Mouse (Mus musculus) intestine, embryonic 16.5 days (tissue): ENCODE measurements around the gene Ndufaf2. TPM values are rescaled to one million over a fixed set of nuclear protein-coding genes. Genes with fewer than 3 reads are reported as not detected.

Experiments
- ATAC-seq: fragments of 200-750 bp; cut with Nextera tagmentation; 2 replicates; pipeline ENCODE4 v1.8.0; 2017; ENCODE audit warnings: moderate TSS enrichment, moderate library complexity
- H3K27ac ChIP-seq: fragments of 300-500 bp; sonication (generic); 2 replicates; pipeline ENCODE4 v1.5.1; 2014; ENCODE audit warnings: mild to moderate bottlenecking, low read length
- H3K27me3 ChIP-seq: fragments of 300-500 bp; sonication (generic); replicated peaks from 2 replicates; pipeline ENCODE4 v1.6.1; 2014; ENCODE audit warnings: low read length, control low read depth, mixed read lengths; ENCODE audit not compliant: control insufficient read depth, insufficient read depth
- H3K36me3 ChIP-seq: fragments of 300-500 bp; sonication (generic); 2 replicates; pipeline ENCODE4 v1.6.1; 2014; ENCODE audit warnings: low read length, control low read depth; ENCODE audit not compliant: control insufficient read depth, insufficient read depth
- H3K4me1 ChIP-seq: fragments of 300-500 bp; sonication (generic); 2 replicates; pipeline ENCODE4 v1.6.1; 2014; ENCODE audit warnings: low read length, control low read depth, mixed read lengths; ENCODE audit not compliant: control insufficient read depth, insufficient read depth
- H3K4me2 ChIP-seq: fragments of 300-500 bp; sonication (generic); 2 replicates; pipeline ENCODE4 v1.6.1; 2014; ENCODE audit warnings: low read depth, low read length, control low read depth
- H3K4me3 ChIP-seq: fragments of 300-500 bp; sonication (generic); 2 replicates; pipeline ENCODE4 v1.5.1; 2014; ENCODE audit warnings: mild to moderate bottlenecking, low read length
- H3K9ac ChIP-seq: fragments of 300-500 bp; sonication (generic); 2 replicates; pipeline ENCODE4 v1.6.1; 2014; ENCODE audit warnings: low read depth, low read length
- H3K9me3 ChIP-seq: fragments of 300-500 bp; sonication (generic); 2 replicates; pipeline ENCODE4 v1.6.1; 2016; ENCODE audit warnings: low read length, control low read depth; ENCODE audit not compliant: control insufficient read depth
- whole genome bisulfite sequencing: fragments of 180-500 bp; shearing (Covaris S2); extraction: QIAGEN DNeasy Blood & Tissue Kit; methylation state at CpG from one replicate; pipeline ENCODE4 v1.1.7; 2014; 5-methylcytosine and 5-hydroxymethylcytosine counted together
- polyA plus RNA-seq: library from polyadenylated mRNA; unstranded; fragments of >200 nt; fragmentation: Nextera tagmentation; extraction: Ambion mirVana; gene quantifications from 2 replicates; pipeline ENCODE4 v1.2.1, GENCODE M21; 2015

Ndufaf2 gene
- polyA plus RNA-seq, 1 experiment from 2014 or later: 55.7 TPM

DNA sequence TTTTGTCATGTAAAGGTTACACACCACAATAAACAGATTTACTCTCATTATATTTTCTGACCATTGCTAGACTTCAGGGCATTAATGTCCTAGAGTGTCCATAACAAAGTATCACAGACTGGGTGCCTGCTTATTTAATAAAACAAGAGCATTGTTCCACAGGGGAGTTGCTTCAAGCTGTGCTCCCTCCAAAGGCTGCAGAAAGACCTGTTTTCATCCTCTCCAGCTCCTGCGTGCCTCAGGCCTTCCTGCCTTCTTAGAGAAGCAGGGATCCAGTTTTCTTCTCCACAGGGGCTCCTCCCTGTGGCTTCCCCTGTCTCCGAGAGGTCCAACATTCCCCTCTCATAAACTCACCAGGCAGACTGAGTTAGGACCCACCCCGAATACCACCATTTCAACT is 202.2 kb downstream of the Ndufaf2 start:
- Histone ChIP-seq H3K4me2 (no peak overlapping the region), H3K4me3 (no peak overlapping the region), H3K9ac (no peak overlapping the region), H3K27ac (no peak overlapping the region), H3K4me1 (peaks cover 30% of the 10 kb centered on the region), H3K27me3 (no peaks in the 10 kb centered on the region), H3K9me3 (no peaks in the 10 kb centered on the region), H3K36me3 (no peaks in the 10 kb centered on the region)
- 34% methylated on average over 3 of the region's 3 CpGs for WGBS
- ATAC-seq: no peak

DNA sequence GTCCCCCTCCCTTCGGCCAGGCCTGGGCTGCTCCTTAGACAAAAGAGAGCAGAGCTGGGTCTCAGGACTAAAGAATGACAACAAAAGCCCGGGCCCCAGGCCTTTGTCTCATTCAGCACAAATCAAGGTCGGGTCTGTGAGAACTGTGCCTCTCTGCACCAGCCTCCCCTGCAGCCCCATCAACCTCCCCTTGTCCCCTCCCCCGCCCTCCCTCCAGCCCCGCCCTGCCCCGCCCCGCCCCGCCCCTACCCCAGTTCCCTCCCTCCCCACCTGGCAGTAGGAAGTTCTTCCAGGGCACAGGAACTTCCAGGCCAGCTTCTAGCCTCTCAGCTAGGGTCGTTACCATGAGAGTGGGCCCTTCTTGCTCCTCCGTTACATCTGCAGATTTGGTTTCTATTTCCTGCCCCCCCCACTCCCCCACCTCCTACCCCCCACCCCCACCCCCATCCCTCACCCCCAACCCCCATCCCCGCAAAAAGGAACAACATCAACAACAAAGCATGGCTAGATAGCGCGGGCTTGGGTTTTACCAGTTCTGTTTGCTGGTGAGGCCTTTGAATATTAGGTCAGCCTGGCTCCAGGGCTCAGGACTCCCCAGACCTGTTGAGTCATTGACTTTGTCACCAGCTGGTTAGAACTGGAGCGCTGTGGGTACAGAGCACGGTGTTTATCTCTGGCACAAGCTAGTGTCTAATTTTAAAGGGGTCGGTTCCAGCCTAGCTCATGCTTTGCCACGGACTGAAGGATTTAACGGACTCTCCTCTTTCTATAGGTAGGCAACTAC is 202.9 kb downstream of the Ndufaf2 start:
- H3K4me3 ChIP-seq: no peak overlapping the region
- peak overlapping the region; percentile 23; the same call in 1 of the 2 replicates for H3K27ac ChIP-seq
- H3K4me2 ChIP-seq: no peak overlapping the region
- H3K9me3 ChIP-seq: no peaks in the 10 kb centered on the region
- peaks cover 30% of the 10 kb centered on the region for H3K4me1 ChIP-seq
- H3K36me3 ChIP-seq: no peaks in the 10 kb centered on the region
- 23% methylated on average over 16 of the region's 18 CpGs for WGBS
- H3K27me3 ChIP-seq: no peaks in the 10 kb centered on the region
- peak; percentile 71 for ATAC-seq
- H3K9ac ChIP-seq: no peak overlapping the region

DNA sequence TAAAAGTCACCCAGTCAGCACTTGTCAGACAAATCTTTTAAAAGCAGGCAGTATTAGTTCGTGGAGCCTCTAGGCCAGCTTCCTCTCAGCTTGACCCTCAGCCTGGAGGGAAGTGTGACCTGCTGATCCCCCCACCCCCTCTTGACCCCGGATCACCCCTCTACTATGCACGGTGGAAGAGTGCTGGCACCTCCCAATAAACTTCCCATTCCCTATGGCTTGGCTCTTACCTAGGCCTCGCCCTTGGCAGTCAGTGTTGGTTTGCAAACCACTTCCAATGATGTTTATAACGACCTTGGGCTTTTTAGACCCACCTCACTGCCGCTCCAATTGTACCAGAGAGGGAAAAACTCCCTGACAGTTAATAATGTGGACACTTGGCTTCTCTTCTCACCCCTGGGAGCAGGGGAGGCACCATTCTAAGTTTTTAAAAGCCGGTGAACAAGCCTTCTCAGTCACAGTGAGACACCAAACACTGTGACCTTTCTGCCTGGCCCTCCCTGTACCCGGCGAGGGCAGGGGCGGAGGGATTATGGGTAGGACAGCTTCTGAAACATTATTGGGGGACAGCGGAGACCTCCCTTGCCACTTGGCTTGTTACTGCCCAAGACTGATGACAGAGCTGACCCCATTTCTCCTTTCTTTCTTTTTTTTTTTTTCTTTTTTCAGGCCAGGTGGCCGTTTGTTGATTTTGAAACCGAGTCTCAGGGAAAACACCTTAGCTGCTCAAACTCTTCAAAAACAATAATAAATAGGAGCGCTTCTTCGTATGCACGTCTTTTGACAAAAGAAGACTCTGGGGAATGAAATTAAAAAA is 203.8 kb downstream of the Ndufaf2 start:
- no peak overlapping the region for H3K4me3 ChIP-seq
- ATAC-seq: 0 out of 2 replicates have a peak, but pooled peaks have one; percentile 12
- no peaks in the 10 kb centered on the region for H3K36me3 ChIP-seq
- WGBS: 44% methylated on average over 16 of the region's 16 CpGs
- H3K4me2 ChIP-seq: no peak overlapping the region
- no peaks in the 10 kb centered on the region for H3K27me3 ChIP-seq
- no peak overlapping the region for H3K9ac ChIP-seq
- no peaks in the 10 kb centered on the region for H3K9me3 ChIP-seq
- H3K27ac ChIP-seq: peak overlapping the region; percentile 66
- H3K4me1 ChIP-seq: peaks cover 30% of the 10 kb centered on the region

DNA sequence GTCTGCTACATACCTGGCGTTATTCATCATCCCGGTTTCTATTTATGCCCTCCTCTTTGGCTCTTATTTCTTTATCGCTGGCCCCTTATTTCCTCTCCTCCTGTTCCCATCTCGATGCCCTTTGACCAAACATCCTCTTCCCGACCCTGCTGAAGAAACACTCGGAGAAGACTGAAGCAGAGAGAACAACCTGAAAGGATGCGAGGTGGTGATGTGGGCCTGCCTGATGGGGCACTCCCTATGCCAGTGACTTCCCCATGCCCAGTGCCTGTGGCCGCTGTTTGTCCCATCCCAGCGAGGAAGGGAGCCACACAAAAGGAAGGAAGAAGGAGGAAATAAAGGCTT is 204.4 kb downstream of the Ndufaf2 start:
- H3K4me2 ChIP-seq: no peak overlapping the region
- H3K9ac ChIP-seq: no peak overlapping the region
- no peaks in the 10 kb centered on the region for H3K9me3 ChIP-seq
- WGBS: 39% methylated on average over 9 of the region's 9 CpGs
- H3K27me3 ChIP-seq: no peaks in the 10 kb centered on the region
- no peak for ATAC-seq
- H3K4me3 ChIP-seq: no peak overlapping the region
- no peaks in the 10 kb centered on the region for H3K36me3 ChIP-seq
- peaks cover 28% of the 10 kb centered on the region for H3K4me1 ChIP-seq
- H3K27ac ChIP-seq: peak overlapping the region; percentile 66; the same call in 1 of the 2 replicates

Other genes starting within 250 kb of the Ndufaf2 start
- gene Smim15, start 114.2 kb downstream of the Ndufaf2 start, polyA plus RNA-seq: 47.4 and 50.6 TPM in 2 replicates
- 13.7 and 13.9 TPM in 2 replicates for gene Ercc8, start 108 bp upstream of the Ndufaf2 start, polyA plus RNA-seq
- gene Elovl7, start 55.8 kb upstream of the Ndufaf2 start, polyA plus RNA-seq: 17.9 and 22.0 TPM in 2 replicates
- 5.6 and 5.9 TPM in 2 replicates for gene Depdc1b, start 157.7 kb upstream of the Ndufaf2 start, polyA plus RNA-seq